Mouse (Mus musculus) bone marrow macrophage, adult 2 months (primary cell): ENCODE results near the gene Srpk1. TPM values are rescaled to one million over a fixed set of nuclear protein-coding genes. Genes with fewer than 3 reads are reported as not detected.
A peak's percentile ranks its signal among the peaks of the same experiment; 100 is the strongest.

Experiments
- H3K27ac ChIP-seq: 2 replicates; pipeline ENCODE4 v1.5.1; 2012; ENCODE audit warnings: low read depth, low read length; ENCODE audit not compliant: insufficient read depth
- H3K4me1 ChIP-seq: 2 replicates; pipeline ENCODE4 v1.6.1; 2012; ENCODE audit warnings: low read length; ENCODE audit not compliant: control insufficient read depth, insufficient read depth
- H3K4me3 ChIP-seq: 2 replicates; pipeline ENCODE4 v1.5.1; 2012; ENCODE audit warnings: mild to moderate bottlenecking, low read length, moderate library complexity; ENCODE audit not compliant: insufficient read depth
- CTCF ChIP-seq: IDR thresholded peaks from 2 replicates; pipeline ENCODE4 v1.5.1; 2012; ENCODE audit warnings: low read depth, mild to moderate bottlenecking, low read length, moderate library complexity
- POLR2A ChIP-seq: IDR thresholded peaks from 2 replicates; pipeline ENCODE4 v1.6.1; 2012; ENCODE audit warnings: mild to moderate bottlenecking, low read depth, low read length, borderline replicate concordance
- polyA plus RNA-seq: library from polyadenylated mRNA; stranded (reverse); fragments of >200 nt; gene quantifications from 2 replicates; pipeline ENCODE4 v1.2.4, GENCODE M21; 2012; ENCODE audit not compliant: missing spikeins, insufficient read depth, insufficient read length

Srpk1 gene
- 61.7 and 74.6 TPM in 2 replicates for polyA plus RNA-seq

- peak within 1 kb of the TSS; percentile 86 for H3K4me3 ChIP-seq
- TF ChIP-seq CTCF (no peak), POLR2A (no peak)
- peaks cover 26% of the 10 kb centered on the region for H3K4me1 ChIP-seq
- peak within 1 kb of the TSS; percentile 50 for H3K27ac ChIP-seq
Measured at GRCm38 (mm10) chr17:28622300-28622759, at the start of gene Srpk1. Srpk1 (minus strand) TSS chr17:28622709.

- peaks cover 12% of the 10 kb centered on the region for H3K4me1 ChIP-seq
- H3K27ac ChIP-seq, result no peak overlapping the region
- TF ChIP-seq POLR2A, result no peak
- TF ChIP-seq CTCF, result no peak
- no peak overlapping the region for H3K4me3 ChIP-seq
Measured at GRCm38 (mm10) chr17:28659564-28659963, 37.1 kb upstream of the Srpk1 start.

- Histone ChIP-seq H3K4me3 (no peak overlapping the region), H3K4me1 (peaks cover 12% of the 10 kb centered on the region), H3K27ac (no peak overlapping the region)
- TF ChIP-seq POLR2A (no peak), CTCF (no peak)
Measured at GRCm38 (mm10) chr17:28657936-28658335, 35.4 kb upstream of the Srpk1 start.

GRCm38 (mm10) chr17:28650268-28650667 is 27.8 kb upstream of the Srpk1 start:
- TF ChIP-seq CTCF (no peak), POLR2A (no peak)
- Histone ChIP-seq H3K4me3 (no peak overlapping the region), H3K4me1 (no peaks in the 10 kb centered on the region), H3K27ac (no peak overlapping the region)

- TF ChIP-seq POLR2A, result no peak
- TF ChIP-seq CTCF, result peak; percentile 76
- Histone ChIP-seq H3K4me1 (peaks cover 7% of the 10 kb centered on the region), H3K4me3 (no peak overlapping the region), H3K27ac (no peak overlapping the region)
Measured at GRCm38 (mm10) chr17:28648607-28649370, 26.3 kb upstream of the Srpk1 start.

- Histone ChIP-seq H3K4me1 (peaks cover 9% of the 10 kb centered on the region), H3K4me3 (no peak overlapping the region), H3K27ac (no peak overlapping the region)
- TF ChIP-seq CTCF, result no peak
- TF ChIP-seq POLR2A, result no peak
Measured at GRCm38 (mm10) chr17:28646221-28646620, 23.7 kb upstream of the Srpk1 start.

GRCm38 (mm10) chr17:28644112-28644511 is 21.6 kb upstream of the Srpk1 start:
- H3K4me1 ChIP-seq, result peaks cover 16% of the 10 kb centered on the region
- no peak overlapping the region for H3K4me3 ChIP-seq
- TF ChIP-seq CTCF (no peak), POLR2A (no peak)

GRCm38 (mm10) chr17:28643697-28644096 is 21.2 kb upstream of the Srpk1 start:
- TF ChIP-seq CTCF, result no peak
- no peak overlapping the region for H3K27ac ChIP-seq
- no peak overlapping the region for H3K4me3 ChIP-seq
- peaks cover 19% of the 10 kb centered on the region for H3K4me1 ChIP-seq

More at GRCm38 (mm10) chr17:28644112-28644511, 21.6 kb upstream of the Srpk1 start:
- no peak overlapping the region for H3K27ac ChIP-seq

- H3K4me1 ChIP-seq, result peaks cover 33% of the 10 kb centered on the region
- no peak overlapping the region for H3K27ac ChIP-seq
- TF ChIP-seq POLR2A (no peak), CTCF (no peak)
- no peak overlapping the region for H3K4me3 ChIP-seq
Measured at GRCm38 (mm10) chr17:28640113-28640512, 17.6 kb upstream of the Srpk1 start.
